Mouse (Mus musculus) hindbrain, postnatal 0 days (tissue): ENCODE measurements around the gene Mip. TPM values are rescaled to one million over a fixed set of nuclear protein-coding genes. Genes with fewer than 3 reads are reported as not detected.

Source experiments
- ATAC-seq: fragments of 200-750 bp; cut with Nextera tagmentation; 2 replicates; pipeline ENCODE4 v1.8.0; 2017; ENCODE audit warnings: mild to moderate bottlenecking, moderate TSS enrichment, moderate library complexity
- DNase-seq: peaks from one replicate; pipeline ENCODE4 v3.0.0-alpha.2; 2015; ENCODE audit warnings: low spot score
- H3K27ac ChIP-seq: fragments of 300-500 bp; sonication (generic); 2 replicates; pipeline ENCODE4 v1.5.1; 2014; ENCODE audit warnings: mild to moderate bottlenecking
- H3K27me3 ChIP-seq: fragments of 300-500 bp; sonication (generic); 2 replicates; pipeline ENCODE4 v1.6.1; 2014; ENCODE audit warnings: low read length, mixed read lengths; ENCODE audit not compliant: insufficient read depth
- H3K36me3 ChIP-seq: fragments of 300-500 bp; sonication (generic); 2 replicates; pipeline ENCODE4 v1.6.1; 2014; ENCODE audit warnings: low read length, mixed read lengths; ENCODE audit not compliant: insufficient read depth
- H3K4me1 ChIP-seq: fragments of 300-500 bp; sonication (generic); 2 replicates; pipeline ENCODE4 v1.6.1; 2014; ENCODE audit warnings: antibody characterized with exemption, low read length, mixed read lengths; ENCODE audit not compliant: insufficient read depth
- H3K4me2 ChIP-seq: fragments of 300-500 bp; sonication (generic); 2 replicates; pipeline ENCODE4 v1.6.1; 2014; ENCODE audit warnings: low read depth, mild to moderate bottlenecking, low read length, moderate library complexity, mixed read lengths
- H3K4me3 ChIP-seq: fragments of 300-500 bp; sonication (generic); 2 replicates; pipeline ENCODE4 v1.5.1; 2014; ENCODE audit warnings: low read length
- H3K9ac ChIP-seq: fragments of 300-500 bp; sonication (generic); replicated peaks from 2 replicates; pipeline ENCODE4 v1.6.1; 2014; ENCODE audit warnings: mild to moderate bottlenecking, low read length, moderate library complexity, mixed read lengths
- H3K9me3 ChIP-seq: fragments of 300-500 bp; sonication (generic); 2 replicates; pipeline ENCODE4 v1.6.1; 2016; ENCODE audit warnings: low read length, mixed read lengths
- CTCF ChIP-seq: IDR thresholded peaks from 2 replicates; pipeline ENCODE4 v1.5.1; 2016; ENCODE audit warnings: antibody characterized with exemption, control low read depth, low read depth
- WGBS: fragments of 180-500 bp; shearing (Covaris S2); extraction: QIAGEN DNeasy Blood & Tissue Kit; methylation state at CpG from one replicate; pipeline ENCODE4 v1.1.7; 2014; 5-methylcytosine and 5-hydroxymethylcytosine counted together
- polyA plus RNA-seq: library from polyadenylated mRNA; unstranded; fragments of >200 nt; fragmentation: Nextera tagmentation; extraction: Ambion mirVana; gene quantifications from 2 replicates; pipeline ENCODE4 v1.2.1, GENCODE M21; 2015
- total RNA-seq: library from RNA; depleted of rRNA; stranded (reverse); fragments of >200 nt; gene quantifications from 2 replicates; pipeline ENCODE4 v1.2.3, GENCODE M21; 2014

Gene Mip
- total and polyA plus RNA-seq, 2 experiments from 2014 or later: 0.21 TPM; not detected in 1

GRCm38 (mm10) chr10:128194551-128195461 lies 30.8 kb upstream of the Mip start:
- Histone ChIP-seq H3K27ac (no peak overlapping the region), H3K4me3 (peak overlapping the region; percentile 64), H3K27me3 (no peaks in the 10 kb centered on the region), H3K9me3 (no peaks in the 10 kb centered on the region), H3K4me1 (no peaks in the 10 kb centered on the region), H3K4me2 (peak overlapping the region; percentile 99), H3K9ac (peak overlapping the region; percentile 68), H3K36me3 (no peaks in the 10 kb centered on the region)
- ATAC-seq (peak; percentile 88), DNase-seq (peak; percentile 48)
- under 1% methylated on average over 61 of the region's 79 CpGs for WGBS
- no peak for TF ChIP-seq CTCF

- 81% methylated on average over 6 of the region's 6 CpGs for WGBS
- H3K4me1 ChIP-seq: no peaks in the 10 kb centered on the region
- DNase-seq: no peak
- H3K9me3 ChIP-seq: no peaks in the 10 kb centered on the region
- no peak overlapping the region for H3K27ac ChIP-seq
- no peak for TF ChIP-seq CTCF
- no peak for ATAC-seq
- H3K4me2 ChIP-seq: no peak overlapping the region
- H3K36me3 ChIP-seq: no peaks in the 10 kb centered on the region
- no peak overlapping the region for H3K9ac ChIP-seq
- H3K27me3 ChIP-seq: no peaks in the 10 kb centered on the region
- no peak overlapping the region for H3K4me3 ChIP-seq
Observed at GRCm38 (mm10) chr10:128201856-128202255, 23.8 kb upstream of the Mip start.

- 91% methylated on average over 15 of the region's 15 CpGs for WGBS
- ATAC-seq: no peak
- H3K4me1 ChIP-seq: no peaks in the 10 kb centered on the region
Observed at GRCm38 (mm10) chr10:128204941-128205340, 20.7 kb upstream of the Mip start.

GRCm38 (mm10) chr10:128208326-128208725 lies 17.3 kb upstream of the Mip start:
- H3K27me3 ChIP-seq: no peaks in the 10 kb centered on the region

More at GRCm38 (mm10) chr10:128204941-128205340, 20.7 kb upstream of the Mip start:
- Histone ChIP-seq H3K9ac (no peak overlapping the region), H3K27me3 (no peaks in the 10 kb centered on the region), H3K27ac (no peak overlapping the region), H3K4me2 (no peak overlapping the region), H3K4me3 (no peak overlapping the region), H3K9me3 (no peaks in the 10 kb centered on the region), H3K36me3 (no peaks in the 10 kb centered on the region)
- no peak for DNase-seq
- TF ChIP-seq CTCF: no peak

GRCm38 (mm10) chr10:128209311-128210009 lies 16.2 kb upstream of the Mip start:
- no peaks in the 10 kb centered on the region for H3K27me3 ChIP-seq
- no peaks in the 10 kb centered on the region for H3K36me3 ChIP-seq
- H3K9ac ChIP-seq: no peak overlapping the region
- ATAC-seq (no peak), DNase-seq (no peak)
- H3K4me1 ChIP-seq: peaks cover 5% of the 10 kb centered on the region; the same call in 1 of the 2 replicates
- no peaks in the 10 kb centered on the region for H3K9me3 ChIP-seq
- no peak overlapping the region for H3K4me3 ChIP-seq
- no peak overlapping the region for H3K4me2 ChIP-seq
- WGBS: 95% methylated on average over 11 of the region's 11 CpGs
- no peak overlapping the region for H3K27ac ChIP-seq
- TF ChIP-seq CTCF: no peak

More at GRCm38 (mm10) chr10:128208326-128208725, 17.3 kb upstream of the Mip start:
- H3K9ac ChIP-seq: no peak overlapping the region
- no peak overlapping the region for H3K27ac ChIP-seq
- peaks cover 5% of the 10 kb centered on the region; the same call in 1 of the 2 replicates for H3K4me1 ChIP-seq
- H3K36me3 ChIP-seq: no peaks in the 10 kb centered on the region
- no peak overlapping the region for H3K4me2 ChIP-seq
- ATAC-seq (no peak), DNase-seq (no peak)
- H3K4me3 ChIP-seq: no peak overlapping the region
- no peak for TF ChIP-seq CTCF
- no peaks in the 10 kb centered on the region for H3K9me3 ChIP-seq
- 94% methylated on average over 10 of the region's 10 CpGs for WGBS

- TF ChIP-seq CTCF: no peak
- no peak overlapping the region for H3K9ac ChIP-seq
Observed at GRCm38 (mm10) chr10:128210131-128210530, 15.5 kb upstream of the Mip start.

More at GRCm38 (mm10) chr10:128210131-128210530, 15.5 kb upstream of the Mip start:
- H3K36me3 ChIP-seq: no peaks in the 10 kb centered on the region
- no peak overlapping the region for H3K4me2 ChIP-seq
- H3K9me3 ChIP-seq: no peaks in the 10 kb centered on the region
- no peak overlapping the region for H3K4me3 ChIP-seq
- no peak for ATAC-seq
- H3K27me3 ChIP-seq: no peaks in the 10 kb centered on the region
- H3K27ac ChIP-seq: no peak overlapping the region
- WGBS: 89% methylated on average over 2 of the region's 2 CpGs
- peaks cover 5% of the 10 kb centered on the region; the same call in 1 of the 2 replicates for H3K4me1 ChIP-seq
- no peak for DNase-seq
